9 mouse cellular contexts compared by ENCODE assay signal in genomic region chr8:84711312-84711711, GRCm38 (mm10). TPM values are rescaled to one million over a fixed set of nuclear protein-coding genes. Genes with fewer than 3 reads are reported as not detected.
DNase-seq lines count a peak whose midpoint lies in the region; ATAC-seq lines count a peak whose summit lies in the region.
"Had no signal": no experiment of that assay in that cellular context is flagged by ENCODE, and none has a peak within 500 bp of the region (broad histone marks: within the 10 kb centered on the region; RNA-seq: fewer than 3 reads in every experiment).

No protein-coding gene starts in this region.

- H3K9ac ChIP-seq in kidney, embryonic 15.5 days = 0 out of 2 replicates have a peak overlapping the region, but pooled peaks have one; percentile 5
- H3K9ac ChIP-seq in hindbrain, embryonic 16.5 days (ENCODE audit: low read depth, low read length) = no peak overlapping the region
- no peak overlapping the region for H3K9ac ChIP-seq in midbrain, embryonic 15.5 days

- H3K4me2 ChIP-seq in kidney, embryonic 15.5 days = no peak overlapping the region
- H3K4me2 ChIP-seq in hindbrain, embryonic 16.5 days (ENCODE audit: low read length) = no peak overlapping the region
- no peak overlapping the region for H3K4me2 ChIP-seq in midbrain, embryonic 15.5 days

- no peaks in the 10 kb centered on the region for H3K9me3 ChIP-seq in kidney, embryonic 15.5 days (replicated peaks)
- no peaks in the 10 kb centered on the region for H3K9me3 ChIP-seq in forebrain, embryonic 10.5 days
- no peaks in the 10 kb centered on the region for H3K9me3 ChIP-seq in hindbrain, embryonic 16.5 days (ENCODE audit: control insufficient read depth, low read length)
- no peaks in the 10 kb centered on the region for H3K9me3 ChIP-seq in midbrain, embryonic 15.5 days

- no peak for DNase-seq in kidney, postnatal 14 days
- DNase-seq in forebrain, embryonic 10.5 days (ENCODE audit: extremely low spot score, low spot score) = no peak
- no peak for DNase-seq in left cerebral cortex, adult 11 months (ENCODE audit: low spot score)
- DNase-seq in kidney, adult 18-20 months = no peak
- DNase-seq: thymus, postnatal 4 days had no signal

- 49% methylated on average over 3 of the region's 3 CpGs for WGBS in kidney, embryonic 15.5 days
- 46% methylated on average over 3 of the region's 3 CpGs for WGBS in forebrain, embryonic 10.5 days
- 42% methylated on average over 3 of the region's 3 CpGs for WGBS in hindbrain, embryonic 16.5 days
- WGBS in midbrain, embryonic 15.5 days = 36% methylated on average over 3 of the region's 3 CpGs

- no peak overlapping the region for H3K4me3 ChIP-seq in kidney, embryonic 15.5 days (replicated peaks)
- peak overlapping the region; percentile 32; the same call in 1 of the 2 replicates for H3K4me3 ChIP-seq in forebrain, embryonic 10.5 days
- H3K4me3 ChIP-seq in hindbrain, embryonic 16.5 days (ENCODE audit: low read length) = no peak overlapping the region
- H3K4me3 ChIP-seq in midbrain, embryonic 15.5 days = no peak overlapping the region

- H3K27ac ChIP-seq in kidney, embryonic 15.5 days = peak overlapping the region; percentile 90
- peak overlapping the region; percentile 88 for H3K27ac ChIP-seq in forebrain, embryonic 10.5 days
- H3K27ac ChIP-seq in hindbrain, embryonic 16.5 days (ENCODE audit: low read depth, low read length) = peak overlapping the region; percentile 73
- peak overlapping the region; percentile 73 for H3K27ac ChIP-seq in midbrain, embryonic 15.5 days

- H3K36me3 ChIP-seq in kidney, embryonic 15.5 days = no peaks in the 10 kb centered on the region
- no peaks in the 10 kb centered on the region for H3K36me3 ChIP-seq in forebrain, embryonic 10.5 days (replicated peaks)
- no peaks in the 10 kb centered on the region for H3K36me3 ChIP-seq in hindbrain, embryonic 16.5 days (ENCODE audit: control insufficient read depth, insufficient read depth, low read length)
- H3K36me3 ChIP-seq in midbrain, embryonic 15.5 days (replicated peaks) = no peaks in the 10 kb centered on the region

- ATAC-seq in kidney, embryonic 15.5 days (replicated peaks; ENCODE audit: low FRiP score) = no peak
- ATAC-seq in hindbrain, embryonic 16.5 days = no peak
- ATAC-seq in midbrain, embryonic 15.5 days (replicated peaks) = no peak
- no peak for ATAC-seq in activated CD4-positive, CD25-positive, alpha-beta regulatory T cell, adult 4 months

- peaks cover 73% of the 10 kb centered on the region for H3K27me3 ChIP-seq in kidney, embryonic 15.5 days
- H3K27me3 ChIP-seq in forebrain, embryonic 10.5 days (ENCODE audit: poor library complexity, severe bottlenecking) = peaks cover 100% of the 10 kb centered on the region
- H3K27me3 ChIP-seq in hindbrain, embryonic 16.5 days (replicated peaks; ENCODE audit: control insufficient read depth, insufficient read depth, low read length) = peaks cover 4% of the 10 kb centered on the region; the same call in 1 of the 2 replicates
- peaks cover 27% of the 10 kb centered on the region for H3K27me3 ChIP-seq in midbrain, embryonic 15.5 days (replicated peaks)

- H3K4me1 ChIP-seq in kidney, embryonic 15.5 days = peaks cover 83% of the 10 kb centered on the region
- peaks cover 93% of the 10 kb centered on the region for H3K4me1 ChIP-seq in forebrain, embryonic 10.5 days
- H3K4me1 ChIP-seq in hindbrain, embryonic 16.5 days (ENCODE audit: control insufficient read depth, insufficient read depth, low read depth, low read length) = peaks cover 50% of the 10 kb centered on the region
- peaks cover 75% of the 10 kb centered on the region for H3K4me1 ChIP-seq in midbrain, embryonic 15.5 days

RNA-seq across cellular contexts. Expression of gene Lyl1, which starts 10.1 kb away (rescaled TPM):
- polyA plus RNA-seq in kidney, embryonic 15.5 days (2015; fragmentation: Nextera tagmentation; extraction: Ambion mirVana) = 7.6 and 7.8 TPM in 2 replicates
- 4.9 and 5.8 TPM in 2 replicates for polyA plus RNA-seq in forebrain, embryonic 10.5 days (2016; fragmentation: Nextera tagmentation; extraction: Ambion mirVana)
- polyA plus RNA-seq in hindbrain, embryonic 16.5 days (2015; fragmentation: Nextera tagmentation; extraction: Ambion mirVana) = 2.6 and 3.2 TPM in 2 replicates
- polyA plus RNA-seq in midbrain, embryonic 15.5 days (2015; fragmentation: Nextera tagmentation; extraction: Ambion mirVana) = 3.4 and 4.2 TPM in 2 replicates
- polyA plus RNA-seq in activated CD4-positive, CD25-positive, alpha-beta regulatory T cell, adult 4 months (2017; shearing (Covaris generic)) = 1 to 10 TPM in 1 of 2 experiments, under 1 TPM in 1; 0.85 to 1.2 TPM

RNA-seq across cellular contexts. Expression of gene G430095P16Rik, which starts 11.5 kb away (rescaled TPM):
- 1.9 and 2.3 TPM in 2 replicates for polyA plus RNA-seq in kidney, embryonic 15.5 days (2015; fragmentation: Nextera tagmentation; extraction: Ambion mirVana)
- 1.3 and 2.1 TPM in 2 replicates for polyA plus RNA-seq in forebrain, embryonic 10.5 days (2016; fragmentation: Nextera tagmentation; extraction: Ambion mirVana)
- polyA plus RNA-seq in hindbrain, embryonic 16.5 days (2015; fragmentation: Nextera tagmentation; extraction: Ambion mirVana) = 0.82 and 0.89 TPM in 2 replicates
- 0.97 and 1.8 TPM in 2 replicates for polyA plus RNA-seq in midbrain, embryonic 15.5 days (2015; fragmentation: Nextera tagmentation; extraction: Ambion mirVana)
- 10 to 100 TPM; 20.2 to 37.5 TPM for polyA plus RNA-seq in activated CD4-positive, CD25-positive, alpha-beta regulatory T cell, adult 4 months (2017; shearing (Covaris generic))

RNA-seq across cellular contexts. Expression of gene Nacc1, which starts 23.6 kb away (rescaled TPM):
- polyA plus RNA-seq in kidney, embryonic 15.5 days (2015; fragmentation: Nextera tagmentation; extraction: Ambion mirVana) = 23.9 and 25.6 TPM in 2 replicates
- 31.3 and 31.5 TPM in 2 replicates for polyA plus RNA-seq in forebrain, embryonic 10.5 days (2016; fragmentation: Nextera tagmentation; extraction: Ambion mirVana)
- 12.4 and 15.5 TPM in 2 replicates for polyA plus RNA-seq in hindbrain, embryonic 16.5 days (2015; fragmentation: Nextera tagmentation; extraction: Ambion mirVana)
- polyA plus RNA-seq in midbrain, embryonic 15.5 days (2015; fragmentation: Nextera tagmentation; extraction: Ambion mirVana) = 16.3 and 17.2 TPM in 2 replicates
- polyA plus RNA-seq in activated CD4-positive, CD25-positive, alpha-beta regulatory T cell, adult 4 months (2017; shearing (Covaris generic)) = 10 to 100 TPM in 1 of 2 experiments, 1 to 10 TPM in 1; 9.4 to 12.5 TPM

RNA-seq across cellular contexts. Expression of gene Trmt1, which starts 25.2 kb away (rescaled TPM):
- polyA plus RNA-seq in kidney, embryonic 15.5 days (2015; fragmentation: Nextera tagmentation; extraction: Ambion mirVana) = 68.7 and 73.8 TPM in 2 replicates
- polyA plus RNA-seq in forebrain, embryonic 10.5 days (2016; fragmentation: Nextera tagmentation; extraction: Ambion mirVana) = 68.8 and 69.3 TPM in 2 replicates
- polyA plus RNA-seq in hindbrain, embryonic 16.5 days (2015; fragmentation: Nextera tagmentation; extraction: Ambion mirVana) = 66.8 and 71.2 TPM in 2 replicates
- polyA plus RNA-seq in midbrain, embryonic 15.5 days (2015; fragmentation: Nextera tagmentation; extraction: Ambion mirVana) = 63.3 and 66.7 TPM in 2 replicates
- 10 to 100 TPM; 32.6 to 49.8 TPM for polyA plus RNA-seq in activated CD4-positive, CD25-positive, alpha-beta regulatory T cell, adult 4 months (2017; shearing (Covaris generic))

RNA-seq across cellular contexts. Expression of gene Ier2, which starts 48.7 kb away (rescaled TPM):
- 73.4 and 80.3 TPM in 2 replicates for polyA plus RNA-seq in kidney, embryonic 15.5 days (2015; fragmentation: Nextera tagmentation; extraction: Ambion mirVana)
- polyA plus RNA-seq in forebrain, embryonic 10.5 days (2016; fragmentation: Nextera tagmentation; extraction: Ambion mirVana) = 91.4 and 96.9 TPM in 2 replicates
- 18.2 and 19.6 TPM in 2 replicates for polyA plus RNA-seq in hindbrain, embryonic 16.5 days (2015; fragmentation: Nextera tagmentation; extraction: Ambion mirVana)
- polyA plus RNA-seq in midbrain, embryonic 15.5 days (2015; fragmentation: Nextera tagmentation; extraction: Ambion mirVana) = 16.9 and 17.8 TPM in 2 replicates
- 10 to 100 TPM; 54.7 to 56.1 TPM for polyA plus RNA-seq in activated CD4-positive, CD25-positive, alpha-beta regulatory T cell, adult 4 months (2017; shearing (Covaris generic))
